In genomic region chr2:104590829-104591117, GRCm38 (mm10) we compare ENCODE assay signal across 8 mouse cellular contexts. TPM values are rescaled to one million over a fixed set of nuclear protein-coding genes. Genes with fewer than 3 reads are reported as not detected.
DNase-seq lines count a peak whose midpoint lies in the region; ATAC-seq and TF ChIP-seq lines count a peak whose summit lies in the region.

No protein-coding gene starts in this region.

- H3K4me1 ChIP-seq in kidney, postnatal 0 days (replicated peaks; ENCODE audit: insufficient read depth, low read length), result peaks cover 6% of the 10 kb centered on the region
- H3K4me1 ChIP-seq in embryonic facial prominence, embryonic 11.5 days (ENCODE audit: control insufficient read depth, insufficient read depth, low read length), result no peaks in the 10 kb centered on the region
- H3K4me1 ChIP-seq in hindbrain, postnatal 0 days (ENCODE audit: insufficient read depth, low read length), result peaks cover 16% of the 10 kb centered on the region
- H3K4me1 ChIP-seq in midbrain, postnatal 0 days (ENCODE audit: insufficient read depth, low read length), result peaks cover 6% of the 10 kb centered on the region; the same call in 1 of the 2 replicates

- peak overlapping the region; percentile 78 for H3K9ac ChIP-seq in kidney, postnatal 0 days (ENCODE audit: low read depth, low read length)
- H3K9ac ChIP-seq in embryonic facial prominence, embryonic 11.5 days (replicated peaks; ENCODE audit: low read length), result peak overlapping the region; percentile 89
- H3K9ac ChIP-seq in hindbrain, postnatal 0 days (replicated peaks; ENCODE audit: low read length), result peak overlapping the region; percentile 81
- peak overlapping the region; percentile 96 for H3K9ac ChIP-seq in midbrain, postnatal 0 days (replicated peaks; ENCODE audit: low read length, poor library complexity, severe bottlenecking)

- no peaks in the 10 kb centered on the region for H3K36me3 ChIP-seq in kidney, postnatal 0 days (ENCODE audit: insufficient read depth, low read length)
- H3K36me3 ChIP-seq in embryonic facial prominence, embryonic 11.5 days (replicated peaks; ENCODE audit: control insufficient read depth, insufficient read depth, low read depth, low read length), result no peaks in the 10 kb centered on the region
- no peaks in the 10 kb centered on the region for H3K36me3 ChIP-seq in hindbrain, postnatal 0 days (ENCODE audit: insufficient read depth, low read length)
- no peaks in the 10 kb centered on the region for H3K36me3 ChIP-seq in midbrain, postnatal 0 days (ENCODE audit: insufficient read depth, low read length)

- H3K4me2 ChIP-seq in kidney, postnatal 0 days (ENCODE audit: low read length), result peak overlapping the region; percentile 64
- peak overlapping the region; percentile 54 for H3K4me2 ChIP-seq in embryonic facial prominence, embryonic 11.5 days (ENCODE audit: low read depth, low read length)
- peak overlapping the region; percentile 79 for H3K4me2 ChIP-seq in hindbrain, postnatal 0 days (ENCODE audit: low read depth, low read length)
- H3K4me2 ChIP-seq in midbrain, postnatal 0 days (ENCODE audit: low read depth, low read length, poor library complexity, severe bottlenecking), result peak overlapping the region; percentile 71

- under 1% methylated on average over 19 of the region's 19 CpGs for WGBS in kidney, postnatal 0 days
- WGBS in embryonic facial prominence, embryonic 11.5 days, result under 1% methylated on average over 19 of the region's 19 CpGs
- WGBS in hindbrain, postnatal 0 days, result under 1% methylated on average over 19 of the region's 19 CpGs
- under 1% methylated on average over 19 of the region's 19 CpGs for WGBS in midbrain, postnatal 0 days

- peak overlapping the region; percentile 89 for H3K27ac ChIP-seq in kidney, postnatal 0 days
- peak overlapping the region; percentile 68 for H3K27ac ChIP-seq in embryonic facial prominence, embryonic 11.5 days (replicated peaks; ENCODE audit: low read depth, low read length)
- H3K27ac ChIP-seq in hindbrain, postnatal 0 days, result peak overlapping the region; percentile 85
- H3K27ac ChIP-seq in midbrain, postnatal 0 days (ENCODE audit: low read depth, low read length), result peak overlapping the region; percentile 94

- TF ChIP-seq CTCF in kidney, postnatal 0 days (IDR thresholded peaks at IDR 0.05; ENCODE audit: low read depth), result no peak
- TF ChIP-seq CTCF in hindbrain, postnatal 0 days (IDR thresholded peaks at IDR 0.05; ENCODE audit: low read depth), result no peak
- TF ChIP-seq CTCF in midbrain, postnatal 0 days (IDR thresholded peaks at IDR 0.05), result no peak

- no peak for DNase-seq in kidney, postnatal 0 days (ENCODE audit: low spot score)
- DNase-seq in kidney, adult 18-20 months, result no peak
- DNase-seq in embryonic facial prominence, embryonic 11.5 days (ENCODE audit: low spot score), result no peak
- DNase-seq in hindbrain, postnatal 0 days (ENCODE audit: low spot score), result no peak
- DNase-seq in midbrain, postnatal 0 days (ENCODE audit: low spot score), result no peak
- DNase-seq in right cerebral cortex, adult 18-20 months, result no peak
- DNase-seq in cerebellum, adult 9-11 months, result no peak
- no peak for DNase-seq in thymus, postnatal 0 days (ENCODE audit: low spot score)

- H3K9me3 ChIP-seq in kidney, postnatal 0 days (replicated peaks; ENCODE audit: low read length), result no peaks in the 10 kb centered on the region
- H3K9me3 ChIP-seq in embryonic facial prominence, embryonic 11.5 days (replicated peaks; ENCODE audit: control insufficient read depth, low read length), result no peaks in the 10 kb centered on the region
- no peaks in the 10 kb centered on the region for H3K9me3 ChIP-seq in hindbrain, postnatal 0 days (ENCODE audit: low read length)
- H3K9me3 ChIP-seq in midbrain, postnatal 0 days (ENCODE audit: low read length), result no peaks in the 10 kb centered on the region

- ATAC-seq in kidney, postnatal 0 days (replicated peaks; ENCODE audit: low FRiP score, low read depth), result no peak
- no peak for ATAC-seq in embryonic facial prominence, embryonic 11.5 days (replicated peaks; ENCODE audit: insufficient number of reproducible peaks, low FRiP score, low TSS enrichment, low read depth)
- ATAC-seq in hindbrain, postnatal 0 days, result no peak
- ATAC-seq in midbrain, postnatal 0 days (ENCODE audit: low FRiP score), result peak; percentile 14; the same call in 1 of the 2 replicates

- no peaks in the 10 kb centered on the region for H3K27me3 ChIP-seq in kidney, postnatal 0 days (ENCODE audit: insufficient read depth, low read length)
- H3K27me3 ChIP-seq in embryonic facial prominence, embryonic 11.5 days (ENCODE audit: control insufficient read depth, insufficient read depth, low read length), result no peaks in the 10 kb centered on the region
- no peaks in the 10 kb centered on the region for H3K27me3 ChIP-seq in hindbrain, postnatal 0 days (ENCODE audit: insufficient read depth, low read length)
- no peaks in the 10 kb centered on the region for H3K27me3 ChIP-seq in midbrain, postnatal 0 days (ENCODE audit: insufficient read depth, low read length)

- H3K4me3 ChIP-seq in kidney, postnatal 0 days (replicated peaks; ENCODE audit: low read depth, low read length), result peak overlapping the region; percentile 69
- H3K4me3 ChIP-seq in embryonic facial prominence, embryonic 11.5 days (ENCODE audit: low read depth, low read length), result peak overlapping the region; percentile 68
- H3K4me3 ChIP-seq in hindbrain, postnatal 0 days (ENCODE audit: low read length), result peak overlapping the region; percentile 68
- H3K4me3 ChIP-seq in midbrain, postnatal 0 days (ENCODE audit: low read depth, low read length), result peak overlapping the region; percentile 94

RNA-seq across cellular contexts. Expression of gene Cstf3, which starts 0.5 kb away (rescaled TPM):
- polyA plus RNA-seq in kidney, postnatal 0 days (2015; fragmentation: Nextera tagmentation; extraction: Ambion mirVana), result 42.8 and 48.3 TPM in 2 replicates
- 91.7 and 96.7 TPM in 2 replicates for polyA plus RNA-seq in embryonic facial prominence, embryonic 11.5 days (2014; fragmentation: Nextera tagmentation; extraction: Ambion mirVana)
- 10.0 and 24.8 TPM in 2 replicates for total RNA-seq in hindbrain, postnatal 0 days (2014; rRNA removed)
- polyA plus RNA-seq in hindbrain, postnatal 0 days (2015; fragmentation: Nextera tagmentation; extraction: Ambion mirVana), result 61.2 and 64.8 TPM in 2 replicates
- 19.1 and 30.3 TPM in 2 replicates for total RNA-seq in midbrain, postnatal 0 days (2014; rRNA removed)
- polyA plus RNA-seq in midbrain, postnatal 0 days (2015; fragmentation: Nextera tagmentation; extraction: Ambion mirVana), result 58.9 and 72.0 TPM in 2 replicates
- 60.5 and 67.0 TPM in 2 replicates for polyA plus RNA-seq in thymus, postnatal 0 days (2015; fragmentation: Nextera tagmentation; extraction: Ambion mirVana)
